Mouse (Mus musculus): ENCODE measurements around the gene Pld4.

Pld4 gene

GRCm38 (mm10) chr12:112760154-112760926 lies at the start of gene Pld4:
Pld4 (plus strand) TSS chr12:112760655.
- DNase-seq, result no peak

- peak in 1 of 2 experiments; percentile 39 for DNase-seq
Observed at GRCm38 (mm10) chr12:112713984-112714383, 46.5 kb upstream of the Pld4 start.

DNA sequence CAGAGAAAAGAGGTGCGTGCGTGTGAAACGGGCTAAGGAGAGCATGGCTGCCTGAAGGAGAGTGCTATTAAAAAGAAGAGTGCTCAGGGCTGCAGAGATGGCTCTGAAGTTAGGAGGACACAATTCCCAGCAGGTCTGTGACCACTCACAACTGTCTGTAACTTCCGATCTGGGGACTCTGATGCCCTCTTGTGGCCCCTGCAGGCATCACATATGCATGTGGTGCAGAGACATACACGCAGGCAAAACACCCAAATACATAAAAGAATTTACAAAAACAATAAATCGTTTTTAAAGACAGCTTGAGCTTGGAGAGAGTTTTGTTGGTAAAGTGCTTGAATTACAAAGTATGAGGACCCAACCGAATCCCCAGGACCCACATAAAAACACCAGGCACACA lies 43.3 kb upstream of the Pld4 start:
- peak; percentile 70 to 72 for DNase-seq

- no peak for DNase-seq
Observed at GRCm38 (mm10) chr12:112718995-112719394, 41.5 kb upstream of the Pld4 start.

- DNase-seq, result peak in 1 of 2 experiments; percentile 68
Observed at GRCm38 (mm10) chr12:112720216-112720615, 40.2 kb upstream of the Pld4 start, which contains the start of gene Cep170b. Cep170b (plus strand) TSS chr12:112720455.

GRCm38 (mm10) chr12:112720890-112721423 lies 39.5 kb upstream of the Pld4 start:
- DNase-seq, result peak; percentile 63 to 77

DNA sequence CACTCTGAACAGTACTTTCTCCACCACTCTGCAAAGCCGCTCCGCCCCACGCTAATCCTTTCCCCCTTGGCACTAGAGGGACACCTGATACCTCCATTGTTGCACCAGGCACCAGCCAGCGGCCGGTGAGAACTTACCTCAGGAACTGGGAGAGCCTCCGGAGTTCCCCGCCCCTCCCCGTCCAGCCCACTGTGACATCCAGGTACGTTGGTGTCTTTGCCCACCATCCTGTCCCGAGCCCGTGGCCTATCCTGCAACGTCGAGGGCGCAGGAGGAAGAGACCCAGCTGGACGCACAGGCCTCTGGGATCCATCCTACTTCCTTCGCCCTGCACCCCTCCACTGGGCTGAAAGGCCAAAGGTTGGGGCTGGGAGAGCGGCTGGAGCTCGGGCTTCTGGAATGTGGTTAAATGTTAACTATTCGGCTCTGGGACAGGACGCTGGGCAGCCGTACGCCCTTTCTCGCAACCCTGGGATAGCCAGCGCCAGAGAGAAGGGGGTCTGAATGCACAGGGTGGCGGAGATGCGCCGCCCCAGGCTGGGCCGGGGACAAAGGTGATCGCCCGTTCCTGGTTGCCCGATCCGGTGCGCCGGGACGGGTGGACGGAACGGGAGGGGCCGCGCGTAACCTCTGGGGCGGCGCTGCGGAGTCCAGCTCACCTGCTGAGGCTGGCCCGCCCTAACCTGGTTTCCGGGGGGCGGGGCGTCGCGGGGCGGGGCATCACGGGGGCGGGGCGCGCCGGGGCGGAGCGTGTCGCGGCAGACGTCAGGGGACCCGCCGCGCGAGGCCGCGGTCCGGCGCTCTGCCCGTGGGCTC lies 38.8 kb upstream of the Pld4 start:
- DNase-seq, result peak; percentile 83 to 94

- DNase-seq, result peak; percentile 72 to 90
Observed at GRCm38 (mm10) chr12:112722240-112723027, 38.0 kb upstream of the Pld4 start.

- no peak for DNase-seq
Observed at GRCm38 (mm10) chr12:112723028-112723330, 37.5 kb upstream of the Pld4 start.

GRCm38 (mm10) chr12:112723445-112723844 lies 37.0 kb upstream of the Pld4 start:
- no peak for DNase-seq

DNA sequence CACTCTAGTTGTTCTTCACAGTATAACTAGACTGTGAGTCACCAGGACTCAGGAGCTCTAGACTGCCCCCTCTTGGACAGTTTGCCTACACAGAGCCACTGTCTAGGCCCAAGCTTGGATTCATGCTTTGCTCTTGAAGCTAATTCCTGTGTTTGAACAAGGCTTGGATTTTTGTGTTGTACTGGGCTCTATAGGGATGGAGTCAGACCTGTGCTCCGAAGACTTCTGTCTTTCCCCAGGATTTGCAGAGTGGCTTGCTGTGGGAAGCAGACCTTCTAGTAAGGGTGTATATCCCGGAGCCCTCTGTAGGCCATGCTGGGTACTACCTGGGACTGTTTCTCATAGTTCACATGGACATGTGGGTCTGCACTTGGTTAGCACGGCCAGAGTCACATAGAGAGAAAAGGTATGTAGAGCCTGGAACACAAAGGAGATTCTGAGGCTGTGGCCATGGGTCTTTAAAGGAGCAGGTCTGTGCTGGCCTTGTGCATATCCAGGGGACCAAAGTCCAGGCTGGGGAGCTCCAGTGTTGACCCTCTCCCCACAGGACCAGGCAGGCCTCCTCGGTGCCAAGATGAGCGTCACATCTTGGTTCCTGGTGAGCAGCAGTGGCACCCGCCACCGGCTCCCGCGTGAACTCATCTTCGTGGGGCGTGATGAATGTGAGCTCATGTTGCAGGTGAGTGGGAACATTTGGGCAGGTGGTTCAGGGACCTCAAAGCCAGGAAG lies 36.2 kb upstream of the Pld4 start:
- DNase-seq, result peak; percentile 87 to 90

DNA sequence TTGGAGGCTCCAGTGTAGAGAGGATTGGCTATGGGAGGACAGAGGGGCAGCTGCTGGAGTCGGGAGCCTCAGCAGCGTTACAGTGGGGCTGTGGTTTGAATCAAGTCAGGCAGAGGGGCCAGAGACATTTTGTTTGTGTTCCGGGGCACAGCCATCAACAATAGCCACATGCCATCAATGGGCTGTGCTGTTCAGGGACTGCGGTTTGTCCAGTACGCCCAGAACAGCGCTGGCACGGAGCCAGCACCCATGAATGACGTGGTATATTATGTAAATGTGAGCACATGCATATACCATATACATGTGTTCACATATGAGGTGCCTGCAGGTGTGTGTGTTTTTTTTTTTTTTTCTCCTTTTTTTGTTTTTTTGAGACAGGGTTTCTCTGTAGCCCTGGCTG lies 32.7 kb upstream of the Pld4 start:
- DNase-seq, result no peak

DNA sequence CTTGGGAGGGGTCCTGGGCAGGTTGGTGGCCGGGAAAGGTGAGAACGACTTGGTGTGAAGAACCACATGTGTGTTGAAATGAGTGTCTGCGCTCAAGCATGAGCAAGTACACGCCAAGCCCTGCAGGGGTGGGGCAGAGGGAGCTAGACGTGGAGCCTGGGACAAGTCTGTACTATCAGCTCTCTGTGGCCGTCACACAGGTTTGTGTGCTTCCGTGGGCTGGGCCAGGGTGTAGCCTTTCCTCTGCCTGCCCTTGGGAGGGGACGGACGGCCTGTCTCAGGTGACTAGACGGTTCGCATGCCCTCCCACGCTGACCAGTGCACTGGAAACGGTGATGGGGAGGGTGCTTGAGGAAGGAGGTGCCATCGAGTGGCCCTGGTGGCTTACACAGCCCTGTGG lies 29.6 kb upstream of the Pld4 start:
- DNase-seq, result no peak

DNA sequence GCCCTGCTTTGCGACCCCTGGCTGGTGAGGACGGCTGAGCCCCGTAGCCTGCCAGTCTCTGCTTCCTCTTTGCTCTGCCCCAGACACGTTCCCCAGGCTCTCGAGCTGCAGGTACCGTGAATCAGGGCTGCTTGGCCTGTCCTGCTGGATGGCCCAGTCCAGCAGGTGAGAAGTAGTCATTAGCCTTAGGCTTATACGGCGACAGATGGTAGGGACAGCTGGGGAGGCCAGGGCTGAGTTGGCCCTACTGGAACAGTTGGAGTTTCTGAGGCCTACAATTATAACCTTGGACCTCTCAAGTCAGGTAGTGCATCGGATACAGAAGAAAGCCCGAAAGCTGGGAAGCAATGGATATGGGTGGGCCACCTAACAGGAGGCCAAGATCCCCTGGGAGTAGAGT lies 27.9 kb upstream of the Pld4 start:
- DNase-seq, result no peak

GRCm38 (mm10) chr12:112734108-112734820 lies 26.2 kb upstream of the Pld4 start:
- DNase-seq, result peak; percentile 54 to 73

GRCm38 (mm10) chr12:112734881-112735655 lies 25.4 kb upstream of the Pld4 start:
- DNase-seq, result peak in 1 of 2 experiments; percentile 38

DNA sequence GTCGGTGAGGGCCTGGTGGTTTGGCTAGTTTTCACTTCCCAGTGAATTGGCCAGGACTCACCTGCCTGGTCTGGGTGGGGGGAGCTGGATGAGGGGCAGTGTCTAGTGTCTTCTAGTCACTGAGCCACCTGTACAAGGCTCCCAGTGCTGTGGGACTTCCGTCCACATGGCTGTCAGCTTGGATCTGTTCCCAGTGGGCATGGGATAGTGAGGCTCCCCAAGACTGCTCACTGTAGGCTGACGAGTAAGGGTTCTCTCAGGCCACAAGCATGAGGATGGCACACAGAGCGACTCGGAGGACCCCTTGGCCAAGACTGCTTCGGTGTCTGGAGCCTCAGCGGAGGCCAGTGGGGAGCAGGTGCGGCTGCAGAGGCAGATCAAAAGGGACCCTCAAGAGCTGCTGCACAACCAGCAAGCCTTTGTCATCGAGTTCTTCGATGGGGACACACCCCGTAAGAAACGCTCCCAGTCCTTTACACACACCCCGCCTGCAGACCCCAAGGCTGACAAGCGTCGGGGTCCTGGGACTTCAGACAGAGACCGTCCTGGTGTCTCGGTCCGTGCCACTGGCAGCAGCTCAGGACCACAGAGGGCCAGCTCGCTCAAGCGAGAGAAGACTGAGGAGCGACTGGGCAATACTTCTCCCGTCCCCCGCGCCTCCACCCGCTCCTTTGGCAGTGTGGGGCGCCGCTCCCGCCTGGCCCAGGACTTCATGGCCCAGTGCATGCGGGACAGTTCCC lies 24.4 kb upstream of the Pld4 start:
- peak in 1 of 2 experiments; percentile 41 for DNase-seq

GRCm38 (mm10) chr12:112736636-112736925 lies 23.9 kb upstream of the Pld4 start:
- DNase-seq, result no peak

DNA sequence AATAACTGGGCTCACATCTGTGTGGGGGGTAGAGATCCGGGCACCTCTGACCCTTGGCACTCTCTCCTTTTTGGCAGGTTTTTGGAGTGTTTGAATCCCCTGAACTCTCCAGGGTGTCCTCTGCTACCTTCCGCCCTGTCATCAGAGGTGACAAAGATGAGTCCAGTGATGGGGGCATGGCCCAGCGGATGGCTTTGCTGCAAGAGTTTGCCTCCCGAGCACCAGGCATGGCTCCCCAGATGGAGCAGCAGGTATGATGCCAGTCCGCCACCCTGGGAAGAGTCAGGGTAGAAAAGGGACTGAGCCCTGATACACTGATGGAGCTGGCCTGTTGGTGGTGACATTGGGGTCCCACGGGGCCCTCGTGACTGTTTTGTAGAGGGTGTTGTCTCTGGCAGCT lies 23.4 kb upstream of the Pld4 start:
- DNase-seq, result peak in 1 of 2 experiments; percentile 24

DNA sequence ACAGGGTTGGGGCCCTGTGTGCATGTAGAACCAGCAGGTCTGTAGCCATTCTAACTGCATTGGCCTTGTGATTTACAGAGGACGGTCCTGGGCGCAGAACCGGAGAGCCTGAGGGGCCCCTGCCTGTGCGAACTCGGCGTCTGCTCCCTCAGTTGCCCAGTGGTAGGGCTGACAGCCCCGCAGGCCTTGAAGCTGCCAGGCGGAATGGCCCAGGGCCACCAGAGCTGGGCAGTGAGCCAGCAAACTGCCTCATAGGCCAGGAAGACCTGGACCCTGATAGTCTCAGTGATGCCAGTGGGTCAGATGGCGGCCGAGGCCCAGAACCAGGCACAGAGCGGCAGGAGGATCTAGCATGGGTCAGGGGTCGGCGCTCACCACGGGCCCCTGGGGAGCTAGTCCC lies 22.7 kb upstream of the Pld4 start:
- peak; percentile 79 to 85 for DNase-seq

Measured in kidney, postnatal 25 days (tissue).